Mouse (Mus musculus): ENCODE measurements around the gene Otp. TPM values are rescaled to one million over a fixed set of nuclear protein-coding genes. Genes with fewer than 3 reads are reported as not detected.

Otp gene
- polyA plus RNA-seq, 1 experiment from 2014 or later, result not detected

DNA sequence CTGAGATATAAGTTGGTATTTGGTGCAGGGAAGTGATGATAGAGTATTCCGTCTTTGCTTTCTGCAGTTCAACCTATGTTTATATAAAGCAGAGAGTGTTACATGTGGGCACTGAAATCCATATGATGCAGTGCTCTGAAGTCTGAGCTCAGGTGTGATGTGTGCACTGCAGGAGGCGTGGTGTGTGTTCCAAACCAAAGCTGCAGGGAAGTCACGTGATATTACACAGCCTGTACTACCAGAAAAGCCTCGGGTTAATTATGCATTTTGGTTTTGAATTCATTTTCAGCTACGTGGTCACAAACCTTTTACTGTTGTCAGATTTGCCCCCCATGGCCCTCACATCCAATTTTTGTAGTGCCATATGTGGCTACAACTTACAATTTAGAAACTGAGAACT is 40.3 kb downstream of the Otp start:
- H3K4me1 ChIP-seq, result no peaks in the 10 kb centered on the region
- WGBS, result 70% methylated on average over 5 of the region's 5 CpGs
- H3K27ac ChIP-seq, result no peak overlapping the region
- no peaks in the 10 kb centered on the region for H3K9me3 ChIP-seq
- no peak overlapping the region for H3K4me3 ChIP-seq
- DNase-seq (ENCODE audit: low spot score), result no peak
- no peaks in the 10 kb centered on the region; the same call in none of the 2 replicates for H3K27me3 ChIP-seq (ENCODE audit: insufficient read depth, poor library complexity, severe bottlenecking)
- H3K36me3 ChIP-seq, result no peaks in the 10 kb centered on the region

DNA sequence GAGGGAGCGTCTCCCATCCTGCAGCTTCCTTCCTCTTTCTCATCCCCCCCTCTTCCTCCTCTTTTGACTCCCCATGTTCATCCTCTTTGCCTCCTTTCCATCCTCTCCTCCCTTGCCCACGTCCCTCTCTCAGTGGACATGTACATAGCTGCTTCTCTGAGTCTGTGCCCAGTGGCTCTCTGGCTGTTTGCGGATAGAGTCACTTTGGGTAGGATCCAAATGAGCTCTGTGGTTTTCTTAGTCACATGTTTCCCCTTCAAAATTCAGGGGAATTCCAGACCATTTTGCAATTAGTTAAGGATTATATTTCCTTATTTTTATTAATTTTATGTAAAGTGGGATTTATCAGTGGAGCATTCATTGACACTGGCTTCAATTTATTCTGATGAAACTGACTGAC is 52.7 kb downstream of the Otp start:
- WGBS, result 79% methylated on average over 3 of the region's 3 CpGs
- no peak for DNase-seq (ENCODE audit: low spot score)
- H3K27me3 ChIP-seq (ENCODE audit: insufficient read depth, poor library complexity, severe bottlenecking), result peaks cover 14% of the 10 kb centered on the region; the same call in 1 of the 2 replicates
- no peak overlapping the region for H3K27ac ChIP-seq
- no peak overlapping the region for H3K4me3 ChIP-seq
- no peaks in the 10 kb centered on the region for H3K9me3 ChIP-seq
- H3K4me1 ChIP-seq, result no peaks in the 10 kb centered on the region
- no peaks in the 10 kb centered on the region for H3K36me3 ChIP-seq

Other genes starting within 250 kb of the Otp start
- 222 and 226 TPM in 2 replicates for gene Tbca, start 86.7 kb upstream of the Otp start, polyA plus RNA-seq (2016; fragmentation: Nextera tagmentation; extraction: Ambion mirVana)
- 17.3 and 19.3 TPM in 2 replicates for gene Wdr41, start 100.7 kb downstream of the Otp start, polyA plus RNA-seq (2016; fragmentation: Nextera tagmentation; extraction: Ambion mirVana)